ENCODE assay signal across 8 mouse cellular contexts in the genomic region with DNA sequence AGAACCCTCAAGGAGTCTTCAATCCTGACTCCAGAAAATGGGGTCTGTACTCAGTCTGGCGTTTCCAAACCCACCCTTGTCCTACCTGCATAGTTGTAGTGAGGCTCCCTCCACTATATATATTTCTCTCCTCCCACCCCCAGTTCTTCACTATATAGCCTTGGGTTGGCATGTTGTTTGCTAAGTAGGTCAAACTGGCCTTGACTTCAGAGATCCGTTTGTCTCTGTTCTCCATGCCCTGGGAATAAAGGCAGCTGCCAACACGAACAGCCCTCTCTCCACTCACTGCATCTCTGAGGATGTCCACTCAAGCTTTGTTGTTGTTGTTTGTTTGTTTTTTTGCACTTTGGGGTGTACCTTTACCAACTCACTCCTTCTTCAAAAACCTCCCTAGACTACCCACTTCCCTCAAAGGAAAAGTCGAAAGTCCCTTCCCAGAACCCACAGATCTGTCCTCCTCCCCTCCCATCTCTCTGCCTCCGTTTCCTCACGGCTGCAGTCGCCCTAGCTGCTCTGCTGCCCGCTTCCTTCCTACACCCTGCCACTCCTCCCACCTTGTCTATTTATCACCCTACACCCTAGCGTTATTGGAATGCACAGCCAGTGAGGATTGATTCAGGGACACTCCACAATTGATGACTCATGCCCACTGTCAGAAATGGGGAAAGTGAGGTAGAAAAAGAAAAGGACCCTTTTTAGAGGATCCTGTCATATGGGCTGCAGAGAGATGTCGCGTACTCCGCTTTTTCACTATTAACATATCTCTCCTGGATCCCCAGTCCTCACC. TPM values are rescaled to one million over a fixed set of nuclear protein-coding genes. Genes with fewer than 3 reads are reported as not detected.
DNase-seq lines count a peak whose midpoint lies in the region; ATAC-seq and TF ChIP-seq lines count a peak whose summit lies in the region.

No protein-coding gene starts in this region.

- DNase-seq in cerebellum, adult 9-10 months, result peak; percentile 54
- no peak for DNase-seq in cerebellum, postnatal 25 days
- peak; percentile 16 for DNase-seq in thymus, postnatal 0 days (ENCODE audit: low spot score)
- no peak for DNase-seq in thymus, postnatal 14 days
- no peak for DNase-seq in limb, embryonic 14.5 days (ENCODE audit: low spot score)
- no peak for DNase-seq in thymus, postnatal 36 days
- DNase-seq in adrenal gland, postnatal 14 days, result no peak

- H3K9me3 ChIP-seq in limb, embryonic 14.5 days (ENCODE audit: control insufficient read depth, low read length), result no peaks in the 10 kb centered on the region
- no peaks in the 10 kb centered on the region for H3K9me3 ChIP-seq in stomach, embryonic 14.5 days (ENCODE audit: control insufficient read depth, low read depth, low read length)

- H3K9ac ChIP-seq in limb, embryonic 14.5 days (ENCODE audit: low read depth, low read length, severe bottlenecking), result peak overlapping the region; percentile 67
- H3K9ac ChIP-seq in stomach, embryonic 14.5 days (replicated peaks; ENCODE audit: low read depth, low read length), result peak overlapping the region; percentile 62

- H3K27me3 ChIP-seq in limb, embryonic 14.5 days (ENCODE audit: control insufficient read depth, insufficient read depth, low read length), result no peaks in the 10 kb centered on the region
- H3K27me3 ChIP-seq in stomach, embryonic 14.5 days (ENCODE audit: control insufficient read depth, insufficient read depth, low read length), result no peaks in the 10 kb centered on the region

- 14% methylated on average over 12 of the region's 12 CpGs for WGBS in limb, embryonic 14.5 days
- 15% methylated on average over 12 of the region's 12 CpGs for WGBS in stomach, embryonic 14.5 days

- TF ChIP-seq POLR2A in limb, embryonic 14.5 days (IDR thresholded peaks at IDR 0.05; ENCODE audit: borderline replicate concordance, extremely low read depth, insufficient read depth, insufficient read length), result no peak

- no peak for ATAC-seq in limb, embryonic 14.5 days (ENCODE audit: low FRiP score, low read depth)
- ATAC-seq in stomach, embryonic 14.5 days (ENCODE audit: insufficient number of reproducible peaks, insufficient read depth, low FRiP score, low read depth), result no peak

- peak overlapping the region; percentile 91 for H3K4me2 ChIP-seq in limb, embryonic 14.5 days (replicated peaks; ENCODE audit: low read depth, low read length, severe bottlenecking)
- peak overlapping the region; percentile 90 for H3K4me2 ChIP-seq in stomach, embryonic 14.5 days (replicated peaks; ENCODE audit: low read depth, low read length)

- H3K4me3 ChIP-seq in limb, embryonic 14.5 days (replicated peaks; ENCODE audit: low read length), result peak overlapping the region; percentile 59
- peak overlapping the region; percentile 68 for H3K4me3 ChIP-seq in stomach, embryonic 14.5 days (ENCODE audit: low read depth, low read length)

- peak overlapping the region; percentile 39; the same call in 1 of the 2 replicates for H3K27ac ChIP-seq in limb, embryonic 14.5 days (replicated peaks; ENCODE audit: low read depth, low read length)
- H3K27ac ChIP-seq in stomach, embryonic 14.5 days (ENCODE audit: low read length), result peak overlapping the region; percentile 28; the same call in 1 of the 2 replicates

- H3K4me1 ChIP-seq in limb, embryonic 14.5 days (ENCODE audit: control insufficient read depth, insufficient read depth, low read length), result peaks cover 13% of the 10 kb centered on the region
- H3K4me1 ChIP-seq in stomach, embryonic 14.5 days (ENCODE audit: control insufficient read depth, insufficient read depth, low read length), result peaks cover 11% of the 10 kb centered on the region; the same call in 1 of the 2 replicates

- peaks cover 37% of the 10 kb centered on the region for H3K36me3 ChIP-seq in limb, embryonic 14.5 days (ENCODE audit: control insufficient read depth, insufficient read depth, low read length)
- H3K36me3 ChIP-seq in stomach, embryonic 14.5 days (ENCODE audit: control insufficient read depth, insufficient read depth, low read length), result peaks cover 20% of the 10 kb centered on the region

RNA-seq across cellular contexts. Expression of a gene that starts 0.8 kb away (rescaled TPM):
- polyA plus RNA-seq in thymus, postnatal 0 days (2015; fragmentation: Nextera tagmentation; extraction: Ambion mirVana), result 91.1 and 96.6 TPM in 2 replicates
- 35.8 and 38.7 TPM in 2 replicates for polyA plus RNA-seq in limb, embryonic 14.5 days (2012; rRNA removed)
- 38.5 and 45.8 TPM in 2 replicates for polyA plus RNA-seq in limb, embryonic 14.5 days (2014; fragmentation: Nextera tagmentation; extraction: Ambion mirVana)
- polyA plus RNA-seq in stomach, embryonic 14.5 days (2014; fragmentation: Nextera tagmentation; extraction: Ambion mirVana), result 40.8 and 43.7 TPM in 2 replicates
- 41.6 and 46.3 TPM in 2 replicates for total RNA-seq in adrenal gland, postnatal 14 days (2021)

RNA-seq across cellular contexts. Expression of a gene that starts 4.3 kb away (rescaled TPM):
- 101 and 112 TPM in 2 replicates for polyA plus RNA-seq in thymus, postnatal 0 days (2015; fragmentation: Nextera tagmentation; extraction: Ambion mirVana)
- polyA plus RNA-seq in limb, embryonic 14.5 days (2012; rRNA removed), result 71.8 and 75.8 TPM in 2 replicates
- 95.6 and 99.2 TPM in 2 replicates for polyA plus RNA-seq in limb, embryonic 14.5 days (2014; fragmentation: Nextera tagmentation; extraction: Ambion mirVana)
- 95.9 and 96.6 TPM in 2 replicates for polyA plus RNA-seq in stomach, embryonic 14.5 days (2014; fragmentation: Nextera tagmentation; extraction: Ambion mirVana)
- total RNA-seq in adrenal gland, postnatal 14 days (2021), result 60.3 and 66.8 TPM in 2 replicates

RNA-seq across cellular contexts. Expression of a gene that starts 4.3 kb away (rescaled TPM):
- polyA plus RNA-seq in thymus, postnatal 0 days (2015; fragmentation: Nextera tagmentation; extraction: Ambion mirVana), result 8.4 and 9.8 TPM in 2 replicates
- 7.3 and 8.9 TPM in 2 replicates for polyA plus RNA-seq in limb, embryonic 14.5 days (2012; rRNA removed)
- polyA plus RNA-seq in limb, embryonic 14.5 days (2014; fragmentation: Nextera tagmentation; extraction: Ambion mirVana), result 5.0 and 7.4 TPM in 2 replicates
- polyA plus RNA-seq in stomach, embryonic 14.5 days (2014; fragmentation: Nextera tagmentation; extraction: Ambion mirVana), result 7.1 and 10.0 TPM in 2 replicates
- 3.8 and 4.6 TPM in 2 replicates for total RNA-seq in adrenal gland, postnatal 14 days (2021)

RNA-seq across cellular contexts. Expression of a gene that starts 4.6 kb away (rescaled TPM):
- polyA plus RNA-seq in thymus, postnatal 0 days (2015; fragmentation: Nextera tagmentation; extraction: Ambion mirVana), result 203 and 204 TPM in 2 replicates
- 141 and 161 TPM in 2 replicates for polyA plus RNA-seq in limb, embryonic 14.5 days (2012; rRNA removed)
- 136 and 137 TPM in 2 replicates for polyA plus RNA-seq in limb, embryonic 14.5 days (2014; fragmentation: Nextera tagmentation; extraction: Ambion mirVana)
- 113 and 117 TPM in 2 replicates for polyA plus RNA-seq in stomach, embryonic 14.5 days (2014; fragmentation: Nextera tagmentation; extraction: Ambion mirVana)
- total RNA-seq in adrenal gland, postnatal 14 days (2021), result 117 and 125 TPM in 2 replicates

RNA-seq across cellular contexts. Expression of a gene that starts 6.4 kb away (rescaled TPM):
- 4.0 and 7.8 TPM in 2 replicates for polyA plus RNA-seq in thymus, postnatal 0 days (2015; fragmentation: Nextera tagmentation; extraction: Ambion mirVana)
- 5.2 and 6.0 TPM in 2 replicates for polyA plus RNA-seq in limb, embryonic 14.5 days (2012; rRNA removed)
- 1.7 and 4.9 TPM in 2 replicates for polyA plus RNA-seq in limb, embryonic 14.5 days (2014; fragmentation: Nextera tagmentation; extraction: Ambion mirVana)
- polyA plus RNA-seq in stomach, embryonic 14.5 days (2014; fragmentation: Nextera tagmentation; extraction: Ambion mirVana), result 1.3 and 2.6 TPM in 2 replicates
- total RNA-seq in adrenal gland, postnatal 14 days (2021), result 5.1 and 7.8 TPM in 2 replicates

Comparison
In these comparisons a context has a peak if more than half of its experiments do, and no peak if none do; other contexts are left out.
1. DNase-seq: peak in cerebellum, adult 9-10 months (single experiment) and thymus, postnatal 0 days (single experiment); none in cerebellum, postnatal 25 days (0 of 2), thymus, postnatal 14 days (single experiment), limb, embryonic 14.5 days (single experiment), thymus, postnatal 36 days (0 of 2) and adrenal gland, postnatal 14 days (single experiment).